Mouse (Mus musculus): ENCODE data around the gene Cant1. TPM values are rescaled to one million over a fixed set of nuclear protein-coding genes. Genes with fewer than 3 reads are reported as not detected.

Cant1 gene
- polyA plus RNA-seq, 1 experiment from 2014 or later = 32.3 TPM

DNA sequence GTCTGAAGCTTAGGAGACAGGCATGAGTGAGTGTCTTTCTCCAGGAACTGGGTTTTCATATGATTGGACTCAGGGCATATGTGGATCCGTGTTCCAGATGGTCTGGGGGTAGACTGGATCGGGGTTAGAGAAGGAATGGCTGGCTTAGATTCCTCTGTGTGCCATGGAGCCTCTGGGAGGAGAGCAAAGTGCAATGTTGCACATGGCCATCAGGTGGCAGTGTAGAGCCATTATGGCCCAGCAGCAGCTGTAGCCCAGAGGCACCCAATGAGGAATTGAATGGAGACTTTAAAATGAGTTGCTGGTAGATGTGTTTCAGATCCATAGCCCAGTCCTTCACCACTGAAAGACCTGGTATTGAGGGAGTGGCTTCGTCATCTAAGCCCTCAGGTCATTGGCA, 27.0 kb upstream of the Cant1 start:
- 10% methylated on average over 3 of the region's 3 CpGs for WGBS
- peak; percentile 99 for TF ChIP-seq CTCF (IDR thresholded peaks at IDR 0.05; ENCODE audit: low read depth)
- no peak for TF ChIP-seq EP300 (optimal IDR thresholded peaks at IDR 0.05)
- Histone ChIP-seq H3K27ac (replicated peaks) (no peak overlapping the region), H3K27me3 (ENCODE audit: control insufficient read depth, insufficient read depth, low read length) (no peaks in the 10 kb centered on the region), H3K9me3 (ENCODE audit: control insufficient read depth, low read length) (no peaks in the 10 kb centered on the region), H3K4me1 (replicated peaks; ENCODE audit: control insufficient read depth, insufficient read depth) (no peaks in the 10 kb centered on the region; the same call in 1 of the 2 replicates), H3K36me3 (ENCODE audit: control insufficient read depth, insufficient read depth, low read length) (no peaks in the 10 kb centered on the region; the same call in 1 of the 2 replicates), H3K4me2 (replicated peaks; ENCODE audit: low read depth) (no peak overlapping the region), H3K9ac (ENCODE audit: low read length) (no peak overlapping the region), H3K4me3 (ENCODE audit: low read depth, low read length) (no peak overlapping the region)
- peak; percentile 83 for DNase-seq (ENCODE audit: low spot score)
- ATAC-seq (ENCODE audit: low FRiP score, low TSS enrichment) = peak; percentile 67

DNA sequence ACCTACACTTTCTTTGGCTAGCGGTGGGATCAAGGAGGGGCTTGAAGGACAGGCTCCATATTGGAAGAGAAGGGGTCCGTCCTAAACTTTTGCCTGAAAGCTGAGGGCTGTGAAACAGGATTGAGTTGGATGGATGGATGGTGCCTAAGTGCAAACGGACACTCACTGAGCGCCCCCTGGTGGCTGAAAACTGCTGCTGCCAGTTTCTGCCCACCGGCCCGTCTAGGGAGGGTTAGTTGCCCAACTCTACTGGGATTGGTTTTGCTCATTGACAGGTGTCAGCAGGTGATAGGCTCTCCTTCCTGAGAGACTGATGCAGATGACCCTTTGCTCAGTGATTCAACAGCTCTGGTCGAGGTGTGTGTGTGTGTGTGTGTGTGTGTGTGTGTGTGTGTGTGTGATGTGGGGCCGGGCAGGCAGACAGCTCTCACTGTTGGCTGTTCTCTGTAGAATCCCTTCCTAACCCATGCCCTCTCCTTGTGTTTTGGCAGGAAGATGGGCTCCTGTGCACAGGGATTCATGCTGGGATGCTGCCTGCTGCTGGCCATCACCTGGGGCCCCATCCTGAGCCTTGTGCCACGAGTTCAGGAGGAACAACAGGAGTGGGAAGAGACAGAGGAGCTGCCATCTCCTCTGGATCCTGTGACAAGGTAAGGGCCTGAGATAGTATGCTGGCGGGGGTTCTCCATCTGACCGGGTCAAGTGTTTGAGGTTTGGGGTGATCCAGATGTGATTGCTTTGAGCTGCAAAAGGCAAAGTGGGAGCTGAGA, 24.5 kb upstream of the Cant1 start:
- Histone ChIP-seq H3K36me3 (ENCODE audit: control insufficient read depth, insufficient read depth, low read length) (no peaks in the 10 kb centered on the region; the same call in 1 of the 2 replicates), H3K4me3 (ENCODE audit: low read depth, low read length) (no peak overlapping the region), H3K4me2 (replicated peaks; ENCODE audit: low read depth) (no peak overlapping the region), H3K9me3 (ENCODE audit: control insufficient read depth, low read length) (no peaks in the 10 kb centered on the region), H3K4me1 (replicated peaks; ENCODE audit: control insufficient read depth, insufficient read depth) (no peaks in the 10 kb centered on the region; the same call in 1 of the 2 replicates), H3K9ac (ENCODE audit: low read length) (no peak overlapping the region), H3K27ac (replicated peaks) (no peak overlapping the region), H3K27me3 (ENCODE audit: control insufficient read depth, insufficient read depth, low read length) (no peaks in the 10 kb centered on the region)
- no peak for TF ChIP-seq EP300 (optimal IDR thresholded peaks at IDR 0.05)
- peak; percentile 93 for TF ChIP-seq CTCF (IDR thresholded peaks at IDR 0.05; ENCODE audit: low read depth)
- ATAC-seq (ENCODE audit: low FRiP score, low TSS enrichment) (peak; percentile 55), DNase-seq (ENCODE audit: low spot score) (peak; percentile 84)
- WGBS = 32% methylated on average over 11 of the region's 11 CpGs

DNA sequence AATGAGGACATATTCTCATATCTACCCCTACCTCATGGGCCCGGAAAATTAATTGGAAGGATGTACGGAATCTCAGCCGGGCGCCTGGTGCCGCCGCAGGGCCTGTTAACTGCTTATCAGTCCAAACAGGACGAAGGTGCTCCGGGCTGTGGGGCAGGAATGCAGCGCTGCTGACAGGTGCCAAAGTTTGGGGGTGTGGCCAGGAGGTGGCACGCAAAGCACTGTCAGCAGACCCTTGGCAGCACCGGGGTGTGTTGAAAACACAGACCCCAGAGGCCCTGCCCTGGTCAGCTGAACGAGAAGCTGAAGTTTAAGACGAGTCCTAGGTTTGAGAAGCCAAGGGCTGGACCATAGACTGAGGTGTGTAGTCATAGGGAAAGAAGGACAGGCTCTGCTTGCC, 23.8 kb upstream of the Cant1 start:
- 53% methylated on average over 13 of the region's 13 CpGs for WGBS
- ATAC-seq (ENCODE audit: low FRiP score, low TSS enrichment) = no peak; the same call in 1 of the 2 replicates
- Histone ChIP-seq H3K4me2 (replicated peaks; ENCODE audit: low read depth) (no peak overlapping the region), H3K9ac (ENCODE audit: low read length) (0 out of 2 replicates have a peak overlapping the region, but pooled peaks have one; percentile 23), H3K4me1 (replicated peaks; ENCODE audit: control insufficient read depth, insufficient read depth) (no peaks in the 10 kb centered on the region; the same call in 1 of the 2 replicates), H3K27ac (replicated peaks) (no peak overlapping the region), H3K36me3 (ENCODE audit: control insufficient read depth, insufficient read depth, low read length) (no peaks in the 10 kb centered on the region), H3K9me3 (ENCODE audit: control insufficient read depth, low read length) (no peaks in the 10 kb centered on the region), H3K4me3 (ENCODE audit: low read depth, low read length) (no peak overlapping the region), H3K27me3 (ENCODE audit: control insufficient read depth, insufficient read depth, low read length) (no peaks in the 10 kb centered on the region)
- TF ChIP-seq CTCF (IDR thresholded peaks at IDR 0.05; ENCODE audit: low read depth) (no peak), EP300 (optimal IDR thresholded peaks at IDR 0.05) (no peak)
- DNase-seq (ENCODE audit: low spot score) = no peak

DNA sequence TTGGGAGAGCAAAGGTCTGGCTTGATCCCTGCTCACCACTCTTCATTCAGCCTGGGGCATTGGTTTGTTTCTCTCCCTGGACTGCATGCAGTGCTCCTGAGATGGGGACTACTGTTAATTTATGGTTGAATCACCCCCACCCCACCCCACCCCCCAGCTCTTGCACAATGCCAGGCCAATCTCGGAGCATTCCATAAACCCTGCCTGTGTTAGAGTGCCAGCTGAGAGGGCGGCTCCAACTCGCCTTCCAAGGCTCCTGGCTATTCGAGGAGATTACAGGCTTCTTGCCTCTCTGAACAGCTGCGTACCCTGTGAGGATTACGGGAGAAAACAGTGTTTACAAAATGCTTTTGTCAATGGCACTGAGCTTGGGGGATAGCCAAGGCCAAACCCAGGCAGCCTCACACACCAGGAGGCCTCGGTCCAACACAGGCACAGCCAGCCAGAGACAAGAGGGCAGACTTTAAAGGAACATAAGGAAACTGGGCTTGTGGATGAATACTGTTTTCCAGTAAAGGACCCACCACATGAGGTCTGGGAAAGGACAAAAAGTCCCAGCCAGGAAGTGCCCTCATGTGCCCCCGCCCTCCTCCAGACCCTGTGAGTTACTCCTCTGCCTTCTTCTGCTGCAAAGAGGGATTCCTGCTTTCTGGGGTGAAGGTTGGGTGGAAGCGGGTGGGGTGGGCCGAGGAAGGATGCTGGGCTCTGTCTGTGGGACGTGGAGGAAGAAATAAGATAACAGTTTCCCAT, 20.0 kb upstream of the Cant1 start:
- 26% methylated on average over 11 of the region's 11 CpGs for WGBS
- Histone ChIP-seq H3K4me2 (replicated peaks; ENCODE audit: low read depth) (no peak overlapping the region), H3K4me3 (ENCODE audit: low read depth, low read length) (no peak overlapping the region), H3K27me3 (ENCODE audit: control insufficient read depth, insufficient read depth, low read length) (no peaks in the 10 kb centered on the region), H3K9ac (ENCODE audit: low read length) (0 out of 2 replicates have a peak overlapping the region, but pooled peaks have one; percentile 13), H3K9me3 (ENCODE audit: control insufficient read depth, low read length) (no peaks in the 10 kb centered on the region), H3K27ac (replicated peaks) (peak overlapping the region; percentile 53), H3K36me3 (ENCODE audit: control insufficient read depth, insufficient read depth, low read length) (no peaks in the 10 kb centered on the region), H3K4me1 (replicated peaks; ENCODE audit: control insufficient read depth, insufficient read depth) (peaks cover 4% of the 10 kb centered on the region)
- TF ChIP-seq CTCF (IDR thresholded peaks at IDR 0.05; ENCODE audit: low read depth) = no peak
- TF ChIP-seq EP300 (optimal IDR thresholded peaks at IDR 0.05) = no peak
- peak; percentile 43; the same call in 1 of the 2 replicates for ATAC-seq (ENCODE audit: low FRiP score, low TSS enrichment)
- DNase-seq (ENCODE audit: low spot score) = peak; percentile 45

DNA sequence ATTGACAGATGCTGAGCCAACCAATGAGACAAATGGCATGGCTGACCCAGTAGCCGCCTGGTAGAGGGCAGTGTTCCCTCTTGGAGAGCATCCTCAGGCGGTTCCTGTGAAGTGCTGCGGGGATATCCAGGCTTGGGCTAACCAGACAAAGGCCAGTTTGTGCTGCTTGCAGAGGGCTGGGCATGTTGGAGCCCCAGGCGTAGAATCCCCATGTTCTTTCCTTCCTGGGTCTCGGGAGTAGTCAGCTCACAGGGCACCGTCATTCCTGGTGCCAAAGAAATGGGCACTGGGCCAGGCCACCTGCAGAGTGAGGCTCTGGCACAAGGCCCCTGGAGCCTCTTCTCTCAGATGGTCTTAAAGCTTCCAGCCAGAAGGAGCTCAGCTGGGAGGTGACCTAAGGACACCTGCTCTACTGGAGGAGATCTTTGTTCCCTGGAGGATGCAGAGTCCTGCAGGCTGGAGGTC, 17.6 kb upstream of the Cant1 start:
- ATAC-seq (ENCODE audit: low FRiP score, low TSS enrichment) (no peak), DNase-seq (ENCODE audit: low spot score) (no peak)
- TF ChIP-seq CTCF (IDR thresholded peaks at IDR 0.05; ENCODE audit: low read depth) = peak; percentile 58
- TF ChIP-seq EP300 (optimal IDR thresholded peaks at IDR 0.05) = no peak

More for the DNA sequence above, 17.6 kb upstream of the Cant1 start:
- no peak overlapping the region for H3K4me2 ChIP-seq (replicated peaks; ENCODE audit: low read depth)
- no peak overlapping the region for H3K9ac ChIP-seq (ENCODE audit: low read length)
- WGBS = 36% methylated on average over 6 of the region's 6 CpGs
- H3K4me1 ChIP-seq (replicated peaks; ENCODE audit: control insufficient read depth, insufficient read depth) = peaks cover 8% of the 10 kb centered on the region
- no peak overlapping the region for H3K4me3 ChIP-seq (ENCODE audit: low read depth, low read length)
- no peak overlapping the region for H3K27ac ChIP-seq (replicated peaks)
- H3K36me3 ChIP-seq (ENCODE audit: control insufficient read depth, insufficient read depth, low read length) = no peaks in the 10 kb centered on the region
- no peaks in the 10 kb centered on the region for H3K9me3 ChIP-seq (ENCODE audit: control insufficient read depth, low read length)
- no peaks in the 10 kb centered on the region for H3K27me3 ChIP-seq (ENCODE audit: control insufficient read depth, insufficient read depth, low read length)
